Mouse (Mus musculus): Measurements from ENCODE around the gene Ifit1bl2.
"Not testable (repeated sequence)": the region's sequence is repeated elsewhere in the genome, so short reads cannot be mapped to it uniquely, and the experiment has no call there.

Ifit1bl2 gene

DNA sequence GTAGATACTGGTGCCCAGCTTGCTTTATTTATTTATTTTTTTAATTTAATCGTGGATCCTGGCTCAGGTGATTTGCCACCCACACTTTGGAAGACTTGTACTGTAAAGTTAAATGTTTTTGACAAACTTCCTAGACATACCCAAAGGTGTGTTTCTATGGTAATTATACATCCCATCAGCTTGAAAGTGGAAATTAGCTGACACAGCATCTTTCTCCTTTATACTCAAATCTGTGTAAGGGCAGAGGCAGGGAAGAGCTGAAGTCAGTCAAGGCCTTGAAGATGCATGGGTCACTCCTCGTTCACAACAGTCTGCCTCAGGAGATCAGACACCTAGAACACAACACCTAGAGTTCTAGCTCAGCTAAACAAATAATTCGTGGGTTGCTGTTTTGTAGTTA lies 30.4 kb downstream of the Ifit1bl2 start:
- not testable (repeated sequence) for DNase-seq (ENCODE audit: low spot score in 2 of 2)

DNA sequence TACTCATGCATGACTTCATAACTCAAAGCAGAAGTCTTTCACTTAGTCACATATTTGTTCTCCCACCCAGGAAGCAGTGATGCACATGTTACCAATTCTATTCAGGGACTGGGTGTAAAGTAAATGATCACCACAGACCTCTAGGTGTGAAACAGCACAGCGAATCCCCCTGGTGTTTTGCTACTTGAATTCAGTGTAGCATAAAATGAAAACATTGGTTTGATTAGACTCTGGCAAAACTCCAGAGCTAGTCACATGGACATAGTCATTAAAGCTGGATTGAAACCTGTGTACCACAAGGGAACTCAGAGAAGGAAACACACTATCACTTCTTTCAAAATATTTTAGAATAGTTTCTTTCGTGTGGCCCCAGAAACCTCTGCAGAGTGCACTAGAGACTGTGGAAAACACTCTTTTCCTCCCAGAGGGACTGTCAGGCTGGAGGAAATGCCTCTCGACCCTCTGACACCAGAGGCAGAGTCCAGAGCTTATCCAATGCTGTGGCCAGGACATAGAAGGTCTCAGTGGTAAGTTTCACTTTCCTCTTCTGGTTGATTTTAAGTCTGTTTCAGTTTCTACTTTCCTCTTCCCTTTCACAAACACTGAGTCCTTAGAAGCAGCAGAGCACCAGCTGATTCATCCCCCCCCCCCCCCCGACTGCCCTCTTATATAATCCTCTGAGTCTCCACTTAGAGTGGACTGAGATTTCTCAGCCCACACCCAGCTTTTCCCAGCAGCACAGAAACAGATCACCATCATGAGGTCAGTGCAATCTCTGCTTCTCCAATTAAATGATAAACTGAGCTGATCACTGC lies 33.1 kb downstream of the Ifit1bl2 start, which contains the start of gene Ifit3b:
Gene Ifit3b (plus strand): TSS at position 734 of the 815 bp plus-strand sequence.
- DNase-seq (ENCODE audit: low spot score in 2 of 2): not testable (repeated sequence)

DNA sequence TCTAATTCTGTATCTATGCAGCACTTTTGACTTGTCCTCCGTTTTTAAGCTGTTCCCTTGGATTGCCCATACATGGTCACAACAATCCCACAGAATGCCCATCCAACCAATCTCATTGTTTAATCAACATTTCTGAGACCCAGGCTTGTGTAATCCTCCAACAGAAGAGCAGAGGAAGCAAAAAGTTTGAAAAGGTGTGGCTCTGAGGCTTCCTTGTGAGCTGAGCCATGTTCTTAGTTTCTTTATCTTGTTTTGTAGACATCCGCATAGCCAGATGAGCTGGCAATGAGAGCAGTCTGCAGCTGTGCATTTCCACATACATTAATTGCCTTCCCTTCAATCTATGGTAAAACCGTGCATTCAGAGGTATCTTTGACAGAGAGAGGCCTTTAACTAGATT lies 35.1 kb downstream of the Ifit1bl2 start:
- no peak for DNase-seq (ENCODE audit: low spot score in 2 of 2)

DNA sequence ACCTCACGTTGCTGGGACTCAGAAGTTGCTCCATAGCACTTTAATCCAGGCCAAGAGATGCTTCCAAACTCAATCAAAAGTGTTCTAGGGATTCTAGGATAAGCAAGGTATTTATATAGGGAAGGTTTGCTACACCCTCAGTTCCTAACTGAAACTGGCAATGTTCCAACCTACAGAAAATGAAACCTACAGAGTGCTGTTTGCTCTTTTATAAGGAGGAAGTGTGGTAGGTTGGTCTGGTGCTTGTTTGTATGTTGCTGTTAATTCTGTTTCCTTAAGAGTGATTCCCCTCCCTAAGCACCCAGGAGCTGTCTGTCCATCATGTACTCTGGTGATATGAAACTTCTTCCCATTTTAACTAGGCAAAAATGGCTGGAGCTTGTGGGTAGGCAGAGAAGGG lies 38.7 kb downstream of the Ifit1bl2 start, which contains the start of gene Ifit1bl1:
Gene Ifit1bl1 (minus strand): TSS at position 69 of the 400 bp plus-strand sequence.
- not testable (repeated sequence) for DNase-seq (ENCODE audit: low spot score in 2 of 2)

DNA sequence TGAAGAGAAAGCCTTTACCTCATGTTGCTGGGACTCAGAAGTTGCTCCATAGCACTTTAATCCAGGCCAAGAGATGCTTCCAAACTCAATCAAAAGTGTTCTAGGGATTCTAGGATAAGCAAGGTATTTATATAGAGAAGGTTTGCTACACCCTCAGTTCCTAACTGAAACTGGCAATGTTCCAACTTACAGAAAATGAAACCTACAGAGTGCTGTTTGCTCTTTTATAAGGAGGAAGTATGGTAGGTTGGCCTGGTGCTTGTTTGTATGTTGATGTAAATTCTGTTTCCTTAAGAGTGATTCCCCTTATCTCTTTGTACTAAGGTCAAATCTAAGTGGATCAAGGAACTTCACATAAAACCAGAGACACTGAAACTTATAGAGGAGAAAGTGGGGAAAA lies 41.3 kb downstream of the Ifit1bl2 start:
- DNase-seq (ENCODE audit: low spot score in 2 of 2): not testable (repeated sequence)

DNA sequence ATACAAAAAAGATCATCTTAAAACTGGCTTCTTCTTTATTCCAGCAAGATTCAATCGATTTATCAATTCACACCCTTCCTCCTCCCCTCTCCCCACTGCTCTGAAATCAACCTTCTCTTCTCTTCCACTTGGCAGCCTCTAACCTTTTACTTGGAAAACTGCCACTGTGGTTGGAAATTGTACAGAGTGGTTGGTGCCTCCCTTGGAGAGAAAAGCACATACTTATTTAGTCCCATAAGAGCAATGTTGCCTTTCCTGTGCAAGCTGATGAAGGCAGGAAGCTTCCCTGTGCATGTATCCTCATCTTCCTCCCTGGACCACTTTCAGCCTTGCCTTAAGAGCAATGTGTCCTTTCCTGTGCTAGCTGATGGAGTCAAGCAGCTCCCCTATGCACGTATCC lies 42.2 kb downstream of the Ifit1bl2 start:
- DNase-seq (ENCODE audit: low spot score in 2 of 2): peak in 1 of 2 experiments; percentile 36

DNA sequence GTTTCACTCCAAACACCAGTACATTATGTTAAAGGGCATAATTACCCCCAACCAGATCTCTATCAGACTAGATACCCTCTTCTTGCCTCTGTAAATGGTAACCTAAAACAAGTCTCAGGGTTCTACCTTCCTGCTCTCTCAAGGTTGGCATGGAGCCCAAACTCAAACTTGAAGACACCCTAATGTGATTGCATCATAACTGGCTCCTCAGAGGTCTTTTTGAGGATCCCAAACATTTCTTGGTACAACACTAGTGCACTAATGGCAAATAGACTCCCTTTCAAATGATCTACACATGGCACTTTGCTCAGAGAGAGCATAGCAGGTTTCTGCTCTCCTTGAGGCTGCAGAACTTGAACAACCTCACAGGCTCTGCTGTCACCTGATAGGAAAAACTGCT lies 43.7 kb downstream of the Ifit1bl2 start:
- no peak for DNase-seq (ENCODE audit: low spot score in 2 of 2)

DNA sequence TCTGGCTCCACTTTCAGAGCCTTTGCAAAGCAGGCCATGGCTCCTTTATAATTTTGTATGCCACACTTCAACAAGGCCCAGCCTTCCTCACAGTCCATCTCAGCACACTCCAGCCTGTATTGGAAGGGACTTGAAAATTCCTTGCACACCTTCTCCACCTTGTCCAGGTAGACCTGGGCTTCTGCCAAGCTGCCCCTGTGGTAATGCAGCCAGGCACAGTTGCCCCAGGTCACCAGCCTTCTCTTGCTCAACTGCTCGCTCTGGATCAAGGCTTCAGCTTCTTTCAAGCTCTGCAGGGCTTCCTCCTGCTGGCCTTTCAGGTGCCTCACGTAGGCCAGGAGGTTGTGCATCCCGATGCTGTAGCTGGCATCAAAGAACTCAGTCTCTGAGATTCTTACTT lies 46.0 kb downstream of the Ifit1bl2 start:
- not testable (repeated sequence) for DNase-seq (ENCODE audit: low spot score in 2 of 2)

DNA sequence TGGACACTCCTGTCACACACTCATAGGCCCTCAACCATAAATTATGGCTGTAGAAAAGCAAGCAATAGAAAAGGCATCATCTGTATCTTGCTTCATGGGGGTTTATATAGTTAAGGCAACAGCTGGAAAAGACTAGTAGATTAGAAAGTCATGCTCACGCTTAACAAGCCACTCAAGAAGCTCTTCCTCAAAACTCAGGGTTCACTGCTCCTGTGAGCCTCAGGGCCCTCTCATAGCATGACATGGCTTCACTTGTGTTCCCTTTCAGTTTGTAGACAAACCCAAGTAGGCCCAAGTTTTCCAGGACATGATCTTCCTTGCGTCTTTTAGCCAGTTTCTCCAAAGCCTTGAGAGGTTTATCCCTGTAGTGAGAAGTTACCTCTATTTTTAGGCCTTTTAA lies 47.1 kb downstream of the Ifit1bl2 start:
- DNase-seq (ENCODE audit: low spot score in 2 of 2): no peak

DNA sequence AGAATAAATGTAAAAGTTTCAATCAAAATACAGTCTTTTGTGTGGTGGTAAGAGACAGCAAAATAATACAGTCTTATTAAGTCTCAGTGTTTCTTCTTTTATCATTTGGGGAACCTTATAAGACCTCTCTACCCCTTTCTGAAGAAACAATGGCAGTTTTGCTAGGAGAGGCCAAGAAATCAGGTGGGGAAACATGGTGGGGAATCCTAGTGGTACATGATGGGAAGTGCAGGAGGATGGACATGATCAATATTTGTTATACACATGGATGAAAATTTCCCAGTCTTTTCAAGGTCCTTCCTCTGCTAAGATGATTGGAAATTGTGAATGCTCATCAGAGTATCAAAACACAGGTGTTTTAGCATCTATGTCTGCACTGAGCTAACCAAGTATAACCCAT lies 51.6 kb downstream of the Ifit1bl2 start:
- DNase-seq (ENCODE audit: low spot score in 2 of 2): no peak

DNA sequence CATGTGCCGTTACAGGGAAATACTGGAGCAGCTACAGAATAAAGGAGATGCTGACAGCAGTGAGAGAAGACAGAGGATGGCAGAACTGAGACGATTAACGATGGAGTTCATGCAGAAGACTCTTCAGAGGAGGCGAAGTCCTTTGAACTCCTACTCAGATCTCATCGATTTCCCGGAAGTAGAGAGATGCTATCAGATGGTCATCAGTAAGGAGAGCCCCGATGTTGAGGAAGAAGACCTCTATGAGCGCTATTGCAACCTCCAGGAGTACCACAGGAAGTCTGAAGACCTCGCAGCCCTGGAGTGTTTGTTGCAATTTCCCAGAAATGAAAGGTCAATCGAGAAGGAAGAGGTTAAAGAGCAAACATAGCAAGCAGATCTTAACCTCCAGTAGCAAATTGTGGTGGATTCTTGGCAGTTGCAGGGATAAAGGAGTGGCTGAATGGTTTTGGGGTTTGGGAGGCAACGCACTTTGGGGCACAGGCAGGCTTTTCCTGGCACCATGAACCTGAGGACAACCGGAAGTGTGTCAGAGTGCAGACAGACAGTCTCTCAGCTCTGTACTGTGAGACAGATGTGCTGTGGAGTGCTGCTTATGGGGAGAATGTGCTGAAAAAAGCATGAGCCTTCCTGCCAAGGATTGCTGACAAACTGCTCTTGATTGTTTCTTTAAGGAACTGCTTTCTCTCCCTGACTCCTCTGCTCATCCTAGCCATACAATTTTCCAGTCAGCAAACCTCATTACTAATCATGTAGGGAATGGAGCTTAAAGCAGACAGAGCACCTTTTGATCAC lies 52.4 kb downstream of the Ifit1bl2 start:
- DNase-seq (ENCODE audit: low spot score in 2 of 2): not testable (repeated sequence)

DNA sequence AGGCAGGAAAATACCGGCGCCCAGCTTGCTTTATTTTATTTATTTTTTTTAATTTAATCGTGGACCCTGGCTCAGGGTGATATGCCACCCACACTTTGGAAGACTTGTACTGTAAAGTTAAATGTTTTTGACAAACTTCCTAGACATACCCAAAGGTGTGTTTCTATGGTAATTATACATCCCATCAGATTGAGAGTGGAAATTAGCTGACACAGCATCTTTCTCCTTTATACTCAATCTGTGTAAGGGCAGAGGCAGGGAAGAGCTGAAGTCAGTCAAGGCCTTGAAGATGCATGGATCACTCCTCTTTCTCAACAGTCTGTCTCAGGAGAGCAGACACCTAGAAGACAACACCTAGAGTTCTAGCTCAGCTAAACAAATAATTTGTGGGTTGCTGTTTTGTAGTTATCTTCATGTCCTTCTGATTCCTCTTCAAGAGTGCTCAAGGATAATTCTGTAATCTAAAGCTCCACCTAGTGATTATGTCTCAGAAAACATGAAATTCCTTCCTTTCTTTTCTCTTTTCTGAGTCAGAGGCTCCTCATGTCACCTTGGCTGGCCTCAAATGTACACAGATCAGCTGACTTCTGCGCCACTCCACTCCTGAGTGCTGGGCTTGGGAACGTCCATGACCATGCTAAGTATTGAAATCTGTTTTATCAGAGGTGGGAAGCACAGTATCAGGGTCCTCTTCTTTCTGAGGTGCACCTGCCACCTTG lies 54.6 kb downstream of the Ifit1bl2 start:
- DNase-seq (ENCODE audit: low spot score in 2 of 2): not testable (repeated sequence)

DNA sequence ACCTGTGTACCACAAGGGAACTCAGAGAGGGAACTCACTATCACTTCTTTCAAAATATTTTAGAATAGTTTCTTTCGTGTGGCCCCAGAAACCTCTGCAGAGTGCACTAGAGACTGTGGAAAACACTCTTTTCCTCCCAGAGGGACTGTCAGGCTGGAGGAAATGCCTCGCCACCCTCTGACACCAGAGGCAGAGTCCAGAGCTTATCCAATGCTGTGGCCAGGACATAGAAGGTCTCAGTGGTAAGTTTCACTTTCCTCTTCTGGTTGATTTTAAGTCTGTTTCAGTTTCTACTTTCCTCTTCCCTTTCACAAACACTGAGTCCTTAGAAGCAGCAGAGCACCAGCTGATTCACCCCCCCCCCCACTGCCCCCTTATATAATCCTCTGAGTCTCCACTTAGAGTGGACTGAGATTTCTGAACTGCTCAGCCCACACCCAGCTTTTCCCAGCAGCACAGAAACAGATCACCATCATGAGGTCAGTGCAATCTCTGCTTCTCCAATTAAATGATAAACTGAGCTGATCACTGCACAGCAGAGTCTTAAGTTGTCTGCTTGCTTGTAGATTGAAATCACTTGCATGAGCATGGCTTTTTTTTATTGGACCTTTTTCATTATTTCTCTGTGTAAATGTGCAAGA lies 57.3 kb downstream of the Ifit1bl2 start, which contains the start of gene Ifit3:
Gene Ifit3 (plus strand): TSS at position 406 of the 641 bp plus-strand sequence.
- not testable (repeated sequence) for DNase-seq (ENCODE audit: low spot score in 2 of 2)

DNA sequence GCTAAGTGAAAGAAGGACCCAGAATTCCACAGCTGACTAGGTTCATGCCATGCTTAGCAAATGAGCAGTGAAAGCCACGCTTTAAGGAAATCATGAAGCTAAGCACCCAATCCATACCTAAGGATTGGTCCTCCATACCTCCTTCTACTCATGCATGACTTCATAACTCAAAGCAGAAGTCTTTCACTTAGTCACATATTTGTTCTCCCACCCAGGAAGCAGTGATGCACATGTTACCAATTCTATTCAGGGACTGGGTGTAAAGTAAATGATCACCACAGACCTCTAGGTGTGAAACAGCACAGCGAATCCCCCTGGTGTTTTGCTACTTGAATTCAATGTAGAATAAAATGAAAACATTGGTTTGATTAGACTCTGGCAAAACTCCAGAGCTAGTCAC lies 57.8 kb downstream of the Ifit1bl2 start:
- not testable (repeated sequence) for DNase-seq (ENCODE audit: low spot score in 2 of 2)

DNA sequence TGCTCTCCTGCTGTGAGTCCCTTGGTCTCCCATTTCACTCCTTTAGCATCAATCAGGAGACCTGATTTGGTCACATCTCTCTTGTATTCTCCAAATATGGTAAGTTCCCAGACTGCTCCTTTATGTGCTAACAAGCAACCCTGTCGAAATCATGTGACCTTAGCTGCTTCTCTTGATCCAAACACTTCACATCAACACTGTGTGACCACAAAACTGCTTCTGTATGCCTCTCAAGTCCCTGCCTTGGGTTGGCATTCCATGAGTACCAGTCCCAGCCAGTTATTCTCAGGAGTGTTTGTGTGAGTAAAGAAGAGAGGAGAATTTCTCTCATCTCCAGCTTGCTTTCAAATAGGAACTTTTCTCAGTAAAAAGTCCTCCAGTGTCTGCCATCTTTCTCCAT lies 63.4 kb downstream of the Ifit1bl2 start:
- no peak for DNase-seq (ENCODE audit: low spot score in 2 of 2)

DNA sequence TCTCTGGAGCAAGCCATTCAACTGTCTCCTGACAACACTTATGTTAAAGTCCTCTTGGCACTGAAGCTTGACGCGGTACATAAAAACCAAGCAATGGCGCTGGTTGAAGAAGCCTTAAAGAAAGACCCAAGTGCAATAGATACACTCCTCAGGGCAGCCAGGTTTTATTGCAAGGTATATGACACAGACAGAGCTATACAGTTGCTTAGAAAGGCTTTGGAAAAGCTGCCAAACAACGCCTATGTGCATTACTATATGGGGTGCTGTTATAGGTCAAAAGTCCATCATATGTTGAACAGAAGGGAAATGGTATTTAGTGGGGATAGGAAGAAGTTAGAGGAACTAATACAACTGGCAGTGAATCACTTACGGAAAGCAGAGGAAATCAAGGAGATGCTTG lies 66.9 kb downstream of the Ifit1bl2 start:
- DNase-seq (ENCODE audit: low spot score in 2 of 2): no peak

DNA sequence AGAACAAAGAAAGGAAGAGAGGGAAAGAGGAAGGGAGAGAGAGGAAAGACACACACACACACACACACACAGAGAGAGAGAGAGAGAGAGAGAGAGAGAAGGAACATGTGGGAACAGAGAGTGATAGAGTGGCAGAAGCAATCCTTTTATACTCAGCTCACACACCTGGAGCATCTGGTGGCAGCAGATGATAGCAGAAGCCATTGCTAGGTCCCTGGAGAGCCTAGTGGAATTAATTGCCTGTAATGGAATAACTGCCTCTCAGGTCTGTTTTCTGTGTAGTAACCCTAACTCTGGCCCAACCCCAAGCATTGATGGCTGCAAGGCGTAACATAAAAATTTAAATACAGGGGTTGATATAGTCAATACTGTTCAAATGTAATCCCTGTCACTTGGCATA lies 69.5 kb downstream of the Ifit1bl2 start:
- no peak for DNase-seq (ENCODE audit: low spot score in 2 of 2)

DNA sequence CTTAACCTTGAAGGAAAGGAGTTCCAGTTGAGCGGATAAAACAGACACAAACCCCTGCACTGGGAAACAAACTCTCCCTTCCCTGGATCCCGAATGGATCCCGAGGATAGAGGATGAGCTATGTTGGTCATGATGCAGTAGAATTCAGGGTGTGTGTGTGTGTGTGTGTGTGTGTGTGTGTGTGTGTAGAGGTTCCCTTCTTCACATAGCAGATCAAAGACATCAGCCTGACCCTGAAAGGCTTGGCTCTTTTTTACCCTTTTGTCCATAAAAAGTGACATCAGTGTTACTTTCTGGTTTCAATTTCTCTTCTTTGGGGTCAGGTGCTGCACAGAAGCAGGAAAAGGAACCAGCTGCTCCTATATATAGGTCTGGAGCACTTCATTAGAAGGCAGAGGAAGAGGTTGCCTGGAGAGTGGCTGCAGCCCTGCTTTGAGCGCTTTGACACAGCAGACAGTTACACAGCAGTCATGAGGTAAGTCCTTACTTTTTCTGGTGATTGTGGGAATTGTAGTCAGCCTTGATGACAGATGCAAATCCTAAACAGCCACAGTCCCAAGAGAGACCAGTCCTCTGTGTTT lies 70.6 kb downstream of the Ifit1bl2 start:
- no peak for DNase-seq (ENCODE audit: low spot score in 2 of 2)

DNA sequence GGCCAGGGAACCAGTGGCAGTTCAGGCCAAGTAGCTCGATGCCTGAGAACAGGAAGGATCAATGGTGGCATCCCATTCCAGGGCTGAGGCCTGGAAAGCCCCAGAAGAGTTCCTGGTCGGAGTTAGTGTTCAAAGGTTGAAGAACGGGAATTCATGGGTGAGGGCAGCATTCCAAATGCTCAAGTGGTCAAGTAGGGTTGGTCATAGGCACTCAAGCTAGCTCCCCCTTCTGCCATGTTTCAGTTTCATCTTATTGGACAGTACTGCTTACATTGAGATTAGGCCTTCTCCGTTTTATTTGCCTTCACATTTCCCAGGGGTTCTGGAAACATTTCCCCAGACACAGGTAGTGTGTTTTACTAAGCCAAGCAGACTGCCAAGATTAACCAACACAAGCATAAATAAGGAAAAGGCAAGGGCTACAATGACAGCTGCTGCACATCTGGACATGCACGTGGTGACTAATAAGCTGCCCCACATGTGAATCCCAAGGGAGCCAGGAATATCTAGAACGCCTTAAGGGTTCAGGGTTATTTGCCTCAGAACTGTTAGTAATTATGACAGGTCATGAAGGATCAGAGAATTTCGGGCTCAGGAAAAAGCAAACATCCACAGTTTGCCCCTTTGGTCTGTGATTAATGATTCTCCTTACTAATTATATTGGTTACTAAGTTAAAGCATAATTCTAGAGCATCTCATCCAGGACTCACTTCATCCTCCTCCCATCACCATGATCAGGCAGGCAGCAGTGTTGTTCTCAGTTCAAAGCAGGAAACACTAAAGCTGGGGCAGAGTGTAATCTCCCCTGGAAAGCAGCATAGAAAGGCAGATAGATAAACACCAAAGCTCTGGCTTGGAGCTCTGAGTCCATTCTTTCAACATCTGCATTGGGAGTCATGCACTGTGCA lies 71.3 kb downstream of the Ifit1bl2 start:
- no peak for DNase-seq (ENCODE audit: low spot score in 2 of 2)
